Mouse (Mus musculus): ENCODE measurements around the gene Col1a1.

DNA sequence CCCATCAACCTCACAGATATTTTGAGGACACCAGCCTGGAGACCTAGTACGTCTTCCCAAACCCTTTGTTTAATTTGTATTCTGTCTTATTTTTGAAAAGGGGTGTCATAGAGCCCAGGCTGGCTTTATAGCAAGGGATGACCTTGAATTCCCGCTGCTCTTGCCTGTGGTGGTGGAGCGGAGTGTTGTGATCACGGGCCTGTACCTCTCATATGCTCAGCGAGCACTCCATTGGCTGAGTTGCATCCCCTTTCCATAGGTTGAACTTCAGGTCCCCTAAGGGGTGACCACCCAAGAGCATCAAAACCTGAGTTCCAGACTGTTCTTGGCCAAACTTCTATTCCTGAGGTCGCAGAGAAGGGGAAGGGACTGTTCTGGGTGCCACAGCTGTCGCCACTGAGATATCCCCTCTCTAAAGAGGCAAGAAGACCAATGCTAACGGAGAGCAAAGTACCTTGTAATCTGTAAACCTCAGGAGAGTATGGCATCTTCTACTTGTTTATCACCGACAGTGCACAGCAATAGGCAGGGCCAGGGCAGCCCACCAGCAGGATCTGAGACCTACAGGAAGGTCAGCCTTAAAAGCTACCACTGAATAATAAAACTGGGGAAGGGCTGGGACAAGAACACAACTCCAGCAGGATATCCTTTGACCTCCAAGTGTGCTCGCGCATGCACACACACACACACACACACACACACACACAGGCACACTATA lies 43.6 kb downstream of the Col1a1 start:
- TF ChIP-seq CTCF (IDR thresholded peaks at IDR 0.05; ENCODE audit: low read depth) (no peak), EP300 (IDR thresholded peaks at IDR 0.05; ENCODE audit: low read depth) (0 out of 2 replicates have a peak, but pooled peaks have one; percentile 19)
